Mouse (Mus musculus) ES-E14 (cell line): ENCODE results near the gene Ankfn1.

Experiments
- CHD2 ChIP-seq: IDR thresholded peaks from 2 replicates; pipeline ENCODE4 v1.6.1; 2014; ENCODE audit warnings: mild to moderate bottlenecking, low read depth, low read length, inconsistent platforms
- HCFC1 ChIP-seq: IDR thresholded peaks from 2 replicates; pipeline ENCODE4 v1.6.1; 2012; ENCODE audit warnings: low read length, inconsistent platforms, borderline replicate concordance; ENCODE audit not compliant: insufficient read depth
- MAFK ChIP-seq: IDR thresholded peaks from 2 replicates; pipeline ENCODE4 v1.6.1; 2014; ENCODE audit warnings: mild to moderate bottlenecking, low read depth, low read length, inconsistent platforms; ENCODE audit not compliant: insufficient read depth
- ZC3H11A ChIP-seq: IDR thresholded peaks from 2 replicates; pipeline ENCODE4 v1.6.1; 2012; ENCODE audit warnings: low read depth, mild to moderate bottlenecking, inconsistent platforms, low read length, borderline replicate concordance

DNA sequence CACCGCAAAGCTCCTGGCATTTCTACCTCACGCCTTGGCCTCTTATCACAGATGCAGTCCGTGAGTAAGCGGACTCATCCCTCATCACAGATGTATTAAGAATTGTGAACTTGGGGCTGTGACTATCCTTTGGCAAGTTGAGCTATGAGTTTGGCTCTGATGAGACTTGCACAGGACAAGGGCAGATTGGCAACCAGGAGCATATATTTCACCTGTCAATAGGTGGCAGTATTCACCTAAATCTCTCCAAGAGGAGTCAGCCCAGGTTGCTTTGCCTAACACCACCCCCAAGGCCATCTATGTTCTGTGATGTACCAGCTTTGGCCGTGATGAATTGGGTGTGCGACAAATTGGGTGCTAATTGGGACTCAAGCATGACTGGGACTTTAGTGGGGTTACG, 231.3 kb downstream of the Ankfn1 start:
- TF ChIP-seq MAFK: no peak
- TF ChIP-seq CHD2: no peak
- TF ChIP-seq ZC3H11A: peak; percentile 89
- TF ChIP-seq HCFC1: no peak
